Mouse (Mus musculus): ENCODE results near the gene Nae1.
"Not testable (repeated sequence)": the region's sequence is repeated elsewhere in the genome, so short reads cannot be mapped to it uniquely, and the experiment has no call there.

The Nae1 gene

GRCm38 (mm10) chr8:104533971-104534778 lies at the start of gene Nae1, which contains the start of gene Car7:
TSS of gene Nae1 (minus strand) at chr8:104534637.
TSS of gene Car7 (plus strand) at chr8:104534689.
- peak; percentile 92 for DNase-seq (ENCODE audit: low read depth, low spot score)

- DNase-seq (ENCODE audit: low read depth, low spot score): not testable (repeated sequence)
These were observed 43.2 kb upstream of the Nae1 start for GRCm38 (mm10) chr8:104577606-104578005.

- no peak for DNase-seq (ENCODE audit: low read depth, low spot score)
These were observed 42.4 kb upstream of the Nae1 start for GRCm38 (mm10) chr8:104576820-104577219.

- peak; percentile 74 for DNase-seq (ENCODE audit: low read depth, low spot score)
These were observed 36.3 kb upstream of the Nae1 start for GRCm38 (mm10) chr8:104570436-104571343.

- peak; percentile 9 for DNase-seq (ENCODE audit: low read depth, low spot score)
These were observed 35.1 kb upstream of the Nae1 start for GRCm38 (mm10) chr8:104569559-104569958.

GRCm38 (mm10) chr8:104565457-104565798 lies 31.0 kb upstream of the Nae1 start:
- no peak for DNase-seq (ENCODE audit: low read depth, low spot score)

- peak; percentile 92 for DNase-seq (ENCODE audit: low read depth, low spot score)
These were observed 30.4 kb upstream of the Nae1 start for GRCm38 (mm10) chr8:104564633-104565456.

- DNase-seq (ENCODE audit: low read depth, low spot score): no peak
These were observed 26.3 kb upstream of the Nae1 start for GRCm38 (mm10) chr8:104560731-104561130.

GRCm38 (mm10) chr8:104557226-104557625 lies 22.8 kb upstream of the Nae1 start:
- no peak for DNase-seq (ENCODE audit: low read depth, low spot score)

- DNase-seq (ENCODE audit: low read depth, low spot score): no peak
These were observed 20.8 kb upstream of the Nae1 start for GRCm38 (mm10) chr8:104555191-104555590.

- DNase-seq (ENCODE audit: low read depth, low spot score): no peak
These were observed 9.1 kb upstream of the Nae1 start for GRCm38 (mm10) chr8:104543440-104544045.

GRCm38 (mm10) chr8:104542160-104542559 lies 7.7 kb upstream of the Nae1 start:
- DNase-seq (ENCODE audit: low read depth, low spot score): no peak

- DNase-seq (ENCODE audit: low read depth, low spot score): no peak
These were observed 7.1 kb upstream of the Nae1 start for GRCm38 (mm10) chr8:104541515-104541880.

- DNase-seq (ENCODE audit: low read depth, low spot score): peak; percentile 9
These were observed 6.5 kb upstream of the Nae1 start for GRCm38 (mm10) chr8:104540710-104541514.

GRCm38 (mm10) chr8:104540238-104540637 lies 5.8 kb upstream of the Nae1 start:
- DNase-seq (ENCODE audit: low read depth, low spot score): no peak

GRCm38 (mm10) chr8:104539566-104539965 lies 5.1 kb upstream of the Nae1 start:
- DNase-seq (ENCODE audit: low read depth, low spot score): no peak

GRCm38 (mm10) chr8:104538896-104539295 lies 4.5 kb upstream of the Nae1 start:
- no peak for DNase-seq (ENCODE audit: low read depth, low spot score)

- no peak for DNase-seq (ENCODE audit: low read depth, low spot score)
These were observed 1.6 kb upstream of the Nae1 start for GRCm38 (mm10) chr8:104536028-104536427.

- no peak for DNase-seq (ENCODE audit: low read depth, low spot score)
These were observed 941 bp upstream of the Nae1 start for GRCm38 (mm10) chr8:104535378-104535777.

- DNase-seq (ENCODE audit: low read depth, low spot score): no peak
These were observed 323 bp upstream of the Nae1 start for GRCm38 (mm10) chr8:104534779-104535141.

Data from retina, postnatal 7 days (tissue).